ENCODE assay signal across 6 mouse cellular contexts in genomic region chr11:78042290-78042870, GRCm38 (mm10). TPM values are rescaled to one million over a fixed set of nuclear protein-coding genes. Genes with fewer than 3 reads are reported as not detected.
DNase-seq lines count a peak whose midpoint lies in the region; ATAC-seq and TF ChIP-seq lines count a peak whose summit lies in the region.
"Not testable (repeated sequence)": the region's sequence is repeated elsewhere in the genome, so short reads cannot be mapped to it uniquely, and the experiment has no call there.

No protein-coding gene starts in this region.

- 90% methylated on average over 4 of the region's 4 CpGs for WGBS in kidney, postnatal 0 days
- 88% methylated on average over 4 of the region's 4 CpGs for WGBS in liver, embryonic 13.5 days (ENCODE audit: insufficient replicate concordance)
- 90% methylated on average over 4 of the region's 4 CpGs for WGBS in lung, postnatal 0 days

- H3K9me3 ChIP-seq in ES-E14 (ENCODE audit: control insufficient read depth, insufficient read depth, low read depth, low read length); kidney, postnatal 0 days (replicated peaks; ENCODE audit: low read length); liver, embryonic 13.5 days (replicated peaks); lung, postnatal 0 days (ENCODE audit: low read length): not testable (repeated sequence)

- H3K4me2 ChIP-seq in kidney, postnatal 0 days (ENCODE audit: low read length); liver, embryonic 13.5 days; lung, postnatal 0 days (replicated peaks; ENCODE audit: low read depth, low read length): not testable (repeated sequence)

- ATAC-seq in kidney, postnatal 0 days (replicated peaks; ENCODE audit: low FRiP score, low read depth); liver, embryonic 13.5 days (ENCODE audit: low read depth); lung, postnatal 0 days: not testable (repeated sequence)

- intact Hi-C loops in gastrocnemius, adult 2 months (cut with DNase I), result not testable (repeated sequence)

- peak; percentile 13; the same call in 1 of the 2 replicates for TF ChIP-seq CTCF in gastrocnemius, adult 2 months (IDR thresholded peaks at IDR 0.05)
- TF ChIP-seq CTCF in kidney, postnatal 0 days (IDR thresholded peaks at IDR 0.05; ENCODE audit: low read depth), result 0 out of 2 replicates have a peak, but pooled peaks have one; percentile 7
- peak; percentile 8; the same call in 1 of the 2 replicates for TF ChIP-seq CTCF in lung, postnatal 0 days (IDR thresholded peaks at IDR 0.05)

- H3K36me3 ChIP-seq in ES-E14 (ENCODE audit: control insufficient read depth, insufficient read depth, low read length, poor library complexity, severe bottlenecking); kidney, postnatal 0 days (ENCODE audit: insufficient read depth, low read length); lung, postnatal 0 days (ENCODE audit: insufficient read depth, low read length): not testable (repeated sequence)
- peaks cover 47% of the 10 kb centered on the region for H3K36me3 ChIP-seq in liver, embryonic 13.5 days

- not testable (repeated sequence) for TF ChIP-seq EP300 in lung, postnatal 0 days (IDR thresholded peaks at IDR 0.05)

- in situ Hi-C loops in ES-E14 (cut with MboI; ENCODE audit: low sequenced_read_pairs in 2 of 2, unreplicated experiment in 2 of 2), result not testable (repeated sequence)

- not testable (repeated sequence) for H3K27ac ChIP-seq in ES-E14 (ENCODE audit: insufficient read depth, low read depth, low read length, poor library complexity, severe bottlenecking); gastrocnemius, adult 2 months; kidney, postnatal 0 days; lung, postnatal 0 days (ENCODE audit: low read length)
- 0 out of 2 replicates have a peak overlapping the region, but pooled peaks have one; percentile 24 for H3K27ac ChIP-seq in liver, embryonic 13.5 days

- DNase-seq in ES-E14 (ENCODE audit: low read depth, low spot score) (peak; percentile 42), R1 (ENCODE audit: low read depth, low spot score) (peak; percentile 86)
- DNase-seq in gastrocnemius, adult 2 months; kidney, postnatal 0 days (ENCODE audit: low spot score); liver, embryonic 13.5 days; lung, postnatal 0 days (ENCODE audit: low spot score): not testable (repeated sequence)

- not testable (repeated sequence) for H3K4me3 ChIP-seq in ES-E14 (ENCODE audit: insufficient read depth in 1 of 2, low read depth in 1 of 2, low read length in 2 of 2, poor library complexity in 1 of 2, severe bottlenecking in 1 of 2); gastrocnemius, adult 2 months; kidney, postnatal 0 days (replicated peaks; ENCODE audit: low read depth, low read length); liver, embryonic 13.5 days (replicated peaks); lung, postnatal 0 days (ENCODE audit: low read depth, low read length)

- not testable (repeated sequence) for H3K27me3 ChIP-seq in kidney, postnatal 0 days (ENCODE audit: insufficient read depth, low read length); liver, embryonic 13.5 days; lung, postnatal 0 days (replicated peaks; ENCODE audit: insufficient read depth, low read length)

- not testable (repeated sequence) for H3K9ac ChIP-seq in ES-E14 (ENCODE audit: insufficient read depth, low read depth, low read length, poor library complexity, severe bottlenecking); kidney, postnatal 0 days (ENCODE audit: low read depth, low read length); liver, embryonic 13.5 days; lung, postnatal 0 days (replicated peaks; ENCODE audit: low read depth)

- not testable (repeated sequence) for H3K4me1 ChIP-seq in ES-E14 (ENCODE audit: control insufficient read depth in 2 of 2, insufficient read depth in 2 of 2, low read length in 2 of 2, poor library complexity in 1 of 2); kidney, postnatal 0 days (replicated peaks; ENCODE audit: insufficient read depth, low read length)
- peaks cover 40% of the 10 kb centered on the region for H3K4me1 ChIP-seq in liver, embryonic 13.5 days (replicated peaks)
- peaks cover 13% of the 10 kb centered on the region; the same call in 1 of the 2 replicates for H3K4me1 ChIP-seq in lung, postnatal 0 days (ENCODE audit: insufficient read depth, low read depth, low read length)

TF ChIP-seq in ES-E14, 5 proteins besides CTCF, POLR2A, EP300 and RAD21:
- TF ChIP-seq ZNF384 (IDR thresholded peaks at IDR 0.05; ENCODE audit: low read depth, low read length), result peak; percentile 48; the same call in 1 of the 2 replicates

RNA-seq across cellular contexts. Expression of gene Flot2, which starts 4.6 kb away (rescaled TPM):
- 26.7 and 31.9 TPM in 2 replicates for total RNA-seq in ES-E14 (2012; rRNA removed)
- 10 to 100 TPM; 46.0 to 49.8 TPM for total RNA-seq in gastrocnemius, adult 2 months (2021)
- polyA plus RNA-seq in kidney, postnatal 0 days (2015; fragmentation: Nextera tagmentation; extraction: Ambion mirVana), result 38.5 and 42.4 TPM in 2 replicates
- 24.6 and 27.1 TPM in 2 replicates for polyA plus RNA-seq in liver, embryonic 13.5 days (2015; fragmentation: Nextera tagmentation; extraction: Ambion mirVana)
- 55.6 and 58.3 TPM in 2 replicates for polyA plus RNA-seq in lung, postnatal 0 days (2015; fragmentation: Nextera tagmentation; extraction: Ambion mirVana)

RNA-seq across cellular contexts. Expression of gene Dhrs13, which starts 10.3 kb away (rescaled TPM):
- total RNA-seq in ES-E14 (2012; rRNA removed), result 20.2 and 28.5 TPM in 2 replicates
- 1 to 10 TPM in 1 of 2 experiments, under 1 TPM in 1; 0.74 to 1.1 TPM for total RNA-seq in gastrocnemius, adult 2 months (2021)
- polyA plus RNA-seq in kidney, postnatal 0 days (2015; fragmentation: Nextera tagmentation; extraction: Ambion mirVana), result 13.6 and 15.2 TPM in 2 replicates
- 18.2 and 19.3 TPM in 2 replicates for polyA plus RNA-seq in liver, embryonic 13.5 days (2015; fragmentation: Nextera tagmentation; extraction: Ambion mirVana)
- 9.4 and 9.7 TPM in 2 replicates for polyA plus RNA-seq in lung, postnatal 0 days (2015; fragmentation: Nextera tagmentation; extraction: Ambion mirVana)

RNA-seq across cellular contexts. Expression of gene Eral1, which starts 37.8 kb away (rescaled TPM):
- total RNA-seq in ES-E14 (2012; rRNA removed), result 29.6 and 33.5 TPM in 2 replicates
- total RNA-seq in gastrocnemius, adult 2 months (2021), result 10 to 100 TPM; 18.8 to 26.2 TPM
- polyA plus RNA-seq in kidney, postnatal 0 days (2015; fragmentation: Nextera tagmentation; extraction: Ambion mirVana), result 25.0 and 26.9 TPM in 2 replicates
- polyA plus RNA-seq in liver, embryonic 13.5 days (2015; fragmentation: Nextera tagmentation; extraction: Ambion mirVana), result 19.1 and 20.2 TPM in 2 replicates
- 14.8 and 17.7 TPM in 2 replicates for polyA plus RNA-seq in lung, postnatal 0 days (2015; fragmentation: Nextera tagmentation; extraction: Ambion mirVana)

RNA-seq across cellular contexts. Expression of gene Fam222b, which starts 52.1 kb away (rescaled TPM):
- 8.9 and 11.7 TPM in 2 replicates for total RNA-seq in ES-E14 (2012; rRNA removed)
- 1 to 10 TPM; 7.1 to 7.9 TPM for total RNA-seq in gastrocnemius, adult 2 months (2021)
- 13.3 and 13.8 TPM in 2 replicates for polyA plus RNA-seq in kidney, postnatal 0 days (2015; fragmentation: Nextera tagmentation; extraction: Ambion mirVana)
- polyA plus RNA-seq in liver, embryonic 13.5 days (2015; fragmentation: Nextera tagmentation; extraction: Ambion mirVana), result 3.7 and 5.5 TPM in 2 replicates
- polyA plus RNA-seq in lung, postnatal 0 days (2015; fragmentation: Nextera tagmentation; extraction: Ambion mirVana), result 8.6 and 10.0 TPM in 2 replicates

RNA-seq across cellular contexts. Expression of gene Phf12, which starts 59.8 kb away (rescaled TPM):
- 38.4 and 42.0 TPM in 2 replicates for total RNA-seq in ES-E14 (2012; rRNA removed)
- total RNA-seq in gastrocnemius, adult 2 months (2021), result 10 to 100 TPM; 15.0 to 15.8 TPM
- polyA plus RNA-seq in kidney, postnatal 0 days (2015; fragmentation: Nextera tagmentation; extraction: Ambion mirVana), result 9.3 and 11.1 TPM in 2 replicates
- 6.5 and 7.6 TPM in 2 replicates for polyA plus RNA-seq in liver, embryonic 13.5 days (2015; fragmentation: Nextera tagmentation; extraction: Ambion mirVana)
- 7.7 and 9.0 TPM in 2 replicates for polyA plus RNA-seq in lung, postnatal 0 days (2015; fragmentation: Nextera tagmentation; extraction: Ambion mirVana)
